Mouse (Mus musculus): Measurements from ENCODE around the gene Gm19402.
"Not testable (repeated sequence)": the region's sequence is repeated elsewhere in the genome, so short reads cannot be mapped to it uniquely, and the experiment has no call there.

Gene Gm19402

GRCm38 (mm10) chr10:77690356-77690807, at the start of gene Gm19402:
TSS of gene Gm19402 (minus strand) at chr10:77690757.
- in situ Hi-C loops (cut with MboI, MseI), result not testable (repeated sequence)

GRCm38 (mm10) chr10:77738929-77739328, 48.4 kb upstream of the Gm19402 start:
- in situ Hi-C loops (cut with MboI, MseI), result no loop called here

GRCm38 (mm10) chr10:77735928-77736327, 45.4 kb upstream of the Gm19402 start:
- in situ Hi-C loops (cut with MboI, MseI), result no loop called here

- in situ Hi-C loops (cut with MboI, MseI), result no loop called here
Measured at GRCm38 (mm10) chr10:77729241-77729640, 38.7 kb upstream of the Gm19402 start.

- in situ Hi-C loops (cut with MboI, MseI), result no loop called here
Measured at GRCm38 (mm10) chr10:77728280-77728679, 37.7 kb upstream of the Gm19402 start.

GRCm38 (mm10) chr10:77726186-77726585, 35.6 kb upstream of the Gm19402 start, which contains the start of gene Gm10100:
TSS of gene Gm10100 (plus strand) at chr10:77726486.
- in situ Hi-C loops (cut with MboI, MseI), result no loop called here

GRCm38 (mm10) chr10:77724855-77725254, 34.3 kb upstream of the Gm19402 start:
- in situ Hi-C loops (cut with MboI, MseI), result no loop called here

GRCm38 (mm10) chr10:77720299-77720698, 29.7 kb upstream of the Gm19402 start, which contains the start of gene Krtap12-1:
TSS of gene Krtap12-1 (plus strand) at chr10:77720599.
- in situ Hi-C loops (cut with MboI, MseI), result not testable (repeated sequence)

GRCm38 (mm10) chr10:77715507-77715906, 24.9 kb upstream of the Gm19402 start, which contains the start of gene Gm10142:
TSS of gene Gm10142 (plus strand) at chr10:77715807.
- in situ Hi-C loops (cut with MboI, MseI), result no loop called here

- in situ Hi-C loops (cut with MboI, MseI), result no loop called here
Measured at GRCm38 (mm10) chr10:77713734-77714133, 23.2 kb upstream of the Gm19402 start.

- in situ Hi-C loops (cut with MboI, MseI), result not testable (repeated sequence)
Measured at GRCm38 (mm10) chr10:77711157-77711556, 20.6 kb upstream of the Gm19402 start, which contains the start of gene Gm10024. TSS of gene Gm10024 (plus strand) at chr10:77711457.

GRCm38 (mm10) chr10:77709831-77710230, 19.3 kb upstream of the Gm19402 start:
- in situ Hi-C loops (cut with MboI, MseI), result no loop called here

- in situ Hi-C loops (cut with MboI, MseI), result no loop called here
Measured at GRCm38 (mm10) chr10:77706326-77706725, 15.8 kb upstream of the Gm19402 start, which contains the start of gene Gm10272. TSS of gene Gm10272 (plus strand) at chr10:77706626.

GRCm38 (mm10) chr10:77697133-77697532, 6.6 kb upstream of the Gm19402 start, which contains the start of gene Gm9508:
TSS of gene Gm9508 (minus strand) at chr10:77697233.
- in situ Hi-C loops (cut with MboI, MseI), result no loop called here

GRCm38 (mm10) chr10:77687021-77687420, 3.5 kb downstream of the Gm19402 start:
- in situ Hi-C loops (cut with MboI, MseI), result no loop called here

GRCm38 (mm10) chr10:77685895-77686664, 4.5 kb downstream of the Gm19402 start, which contains the start of gene Tspear:
TSS of gene Tspear (plus strand) at chr10:77686569.
- in situ Hi-C loops (cut with MboI, MseI), result no loop called here

- in situ Hi-C loops (cut with MboI, MseI), result no loop called here
Measured at GRCm38 (mm10) chr10:77684181-77684580, 6.4 kb downstream of the Gm19402 start.

- in situ Hi-C loops (cut with MboI, MseI), result no loop called here
Measured at GRCm38 (mm10) chr10:77682994-77683393, 7.6 kb downstream of the Gm19402 start.

GRCm38 (mm10) chr10:77677562-77677961, 13.0 kb downstream of the Gm19402 start:
- in situ Hi-C loops (cut with MboI, MseI), result loop anchor here in 1 of 2 experiments (10.0 kb wide), 1 partner anchor 1433 kb away; no protein-coding TSS in a partner anchor

GRCm38 (mm10) chr10:77673765-77674164, 16.8 kb downstream of the Gm19402 start:
- in situ Hi-C loops (cut with MboI, MseI), result loop anchor here in 1 of 2 experiments (10.0 kb wide), 1 partner anchor 1429 kb away; no protein-coding TSS in a partner anchor

GRCm38 (mm10) chr10:77671519-77671918, 19.0 kb downstream of the Gm19402 start:
- in situ Hi-C loops (cut with MboI, MseI), result loop anchor here in 1 of 2 experiments (10.0 kb wide), 1 partner anchor 1427 kb away; no protein-coding TSS in a partner anchor

- in situ Hi-C loops (cut with MboI, MseI), result loop anchor here in 1 of 2 experiments (10.0 kb wide), 1 partner anchor 1426 kb away; no protein-coding TSS in a partner anchor
Measured at GRCm38 (mm10) chr10:77670710-77671109, 19.8 kb downstream of the Gm19402 start.
